10 mouse cellular contexts compared by ENCODE assay signal in genomic region chr2:26182646-26183045, GRCm38 (mm10). TPM values are rescaled to one million over a fixed set of nuclear protein-coding genes. Genes with fewer than 3 reads are reported as not detected.
DNase-seq lines count a peak whose midpoint lies in the region; ATAC-seq and TF ChIP-seq lines count a peak whose summit lies in the region.
"Had no signal": no experiment of that assay in that cellular context is flagged by ENCODE, and none has a peak within 500 bp of the region (broad histone marks: within the 10 kb centered on the region; RNA-seq: fewer than 3 reads in every experiment).

No protein-coding gene starts in this region.

- no peak for TF ChIP-seq EP300 in liver, embryonic 14.5 days (IDR thresholded peaks at IDR 0.05; ENCODE audit: low read depth)

- no peaks in the 10 kb centered on the region for H3K9me3 ChIP-seq in kidney, embryonic 14.5 days (ENCODE audit: control insufficient read depth, low read length)
- H3K9me3 ChIP-seq in liver, embryonic 14.5 days (ENCODE audit: control insufficient read depth, low read length): no peaks in the 10 kb centered on the region
- H3K9me3 ChIP-seq: embryonic facial prominence, embryonic 15.5 days; lung, embryonic 15.5 days had no signal

- no peak for TF ChIP-seq POLR2A in small intestine, adult 2 months (IDR thresholded peaks at IDR 0.05; ENCODE audit: low read depth, low read length)

- DNase-seq in kidney, adult 18-20 months: peak; percentile 53
- DNase-seq in CD4-positive helper T cell, adult 2 months (ENCODE audit: low read depth, low spot score): peak; percentile 15
- peak; percentile 43 for DNase-seq in ZHBTc4 (ENCODE audit: low read depth, low spot score)
- peak; percentile 68 for DNase-seq in embryo, embryonic 11 days
- no peak for DNase-seq in liver, embryonic 14.5 days (ENCODE audit: low read depth in 3 of 3, low spot score in 3 of 3)
- DNase-seq in frontal cortex, postnatal 36 days (ENCODE audit: low spot score in 2 of 2): no peak

- no peak overlapping the region for H3K9ac ChIP-seq in kidney, embryonic 14.5 days (ENCODE audit: low read depth, low read length)
- H3K9ac ChIP-seq in liver, embryonic 14.5 days (replicated peaks): no peak overlapping the region
- H3K9ac ChIP-seq: embryonic facial prominence, embryonic 15.5 days; lung, embryonic 15.5 days had no signal

- no peaks in the 10 kb centered on the region for H3K4me1 ChIP-seq in kidney, embryonic 14.5 days (ENCODE audit: control insufficient read depth, insufficient read depth, low read length)
- H3K4me1 ChIP-seq in liver, embryonic 14.5 days (replicated peaks; ENCODE audit: control insufficient read depth in 2 of 2, insufficient read depth in 2 of 2, low read length in 1 of 2): peaks cover 0 to 3% of the 10 kb centered on the region in 2 experiments; a peak in 2 of 4 replicates
- H3K4me1 ChIP-seq in small intestine, adult 2 months (ENCODE audit: control insufficient read depth, insufficient read depth, insufficient read length, low read length): no peaks in the 10 kb centered on the region
- H3K4me1 ChIP-seq: lung, embryonic 15.5 days had no signal

- 18% methylated on average over 6 of the region's 6 CpGs for WGBS in kidney, embryonic 14.5 days
- WGBS in liver, embryonic 14.5 days (ENCODE audit: insufficient replicate concordance): 14% methylated on average over 6 of the region's 6 CpGs
- 26% methylated on average over 6 of the region's 6 CpGs for WGBS in small intestine, adult 2 months

- H3K4me2 ChIP-seq in kidney, embryonic 14.5 days (replicated peaks; ENCODE audit: low read depth, low read length): no peak overlapping the region
- H3K4me2 ChIP-seq in liver, embryonic 14.5 days (ENCODE audit: low read depth): no peak overlapping the region
- H3K4me2 ChIP-seq: embryonic facial prominence, embryonic 15.5 days; lung, embryonic 15.5 days had no signal

- H3K36me3 ChIP-seq in kidney, embryonic 14.5 days (ENCODE audit: control insufficient read depth, insufficient read depth, low read length): no peaks in the 10 kb centered on the region
- no peaks in the 10 kb centered on the region for H3K36me3 ChIP-seq in liver, embryonic 14.5 days (replicated peaks; ENCODE audit: control insufficient read depth, insufficient read depth, low read depth)
- H3K36me3 ChIP-seq in small intestine, adult 2 months (ENCODE audit: control insufficient read depth, insufficient read depth, low read length): no peaks in the 10 kb centered on the region
- H3K36me3 ChIP-seq: embryonic facial prominence, embryonic 15.5 days; lung, embryonic 15.5 days had no signal

- no peak for ATAC-seq in kidney, embryonic 14.5 days (ENCODE audit: low FRiP score, low TSS enrichment)
- no peak for ATAC-seq in liver, embryonic 14.5 days (ENCODE audit: insufficient read depth)

- H3K27me3 ChIP-seq in kidney, embryonic 14.5 days (ENCODE audit: control insufficient read depth, insufficient read depth, low read length): peaks cover 2% of the 10 kb centered on the region; the same call in 1 of the 2 replicates
- no peaks in the 10 kb centered on the region for H3K27me3 ChIP-seq in liver, embryonic 14.5 days (ENCODE audit: control insufficient read depth, insufficient read depth, low read length)
- H3K27me3 ChIP-seq in small intestine, adult 2 months (ENCODE audit: control insufficient read depth, insufficient read depth, low read length): no peaks in the 10 kb centered on the region

- no peak overlapping the region for H3K27ac ChIP-seq in kidney, embryonic 14.5 days (ENCODE audit: low read depth, low read length)
- H3K27ac ChIP-seq in liver, embryonic 14.5 days: no peak overlapping the region
- no peak overlapping the region for H3K27ac ChIP-seq in small intestine, adult 2 months (ENCODE audit: insufficient read depth, low read depth, low read length)
- H3K27ac ChIP-seq: embryonic facial prominence, embryonic 15.5 days; lung, embryonic 15.5 days had no signal

- H3K4me3 ChIP-seq in kidney, embryonic 14.5 days (ENCODE audit: low read length): no peak overlapping the region
- H3K4me3 ChIP-seq in liver, embryonic 14.5 days (ENCODE audit: insufficient read depth in 1 of 2, low read depth in 2 of 2, low read length in 2 of 2): no peak overlapping the region
- no peak overlapping the region for H3K4me3 ChIP-seq in small intestine, adult 2 months (ENCODE audit: low read depth, low read length)
- H3K4me3 ChIP-seq: embryonic facial prominence, embryonic 15.5 days; lung, embryonic 15.5 days had no signal

- TF ChIP-seq CTCF in liver, embryonic 14.5 days (IDR thresholded peaks at IDR 0.05; ENCODE audit: low read depth): peak; percentile 80
- TF ChIP-seq CTCF in small intestine, adult 2 months (IDR thresholded peaks at IDR 0.05; ENCODE audit: extremely low read depth, insufficient read length, insufficient replicate concordance, low read depth, low read length): peak; percentile 66; the same call in 1 of the 2 replicates

RNA-seq across cellular contexts. Expression of gene Lhx3, which starts 25.4 kb away (rescaled TPM):
- not detected in 2 replicates for polyA plus RNA-seq in kidney, embryonic 14.5 days (2014; fragmentation: Nextera tagmentation; extraction: Ambion mirVana)
- 0.02 TPM in 1 of 2 replicates, not detected in the other for polyA plus RNA-seq in liver, embryonic 14.5 days (2012; rRNA removed)
- not detected in 2 replicates for polyA plus RNA-seq in liver, embryonic 14.5 days (2014; fragmentation: Nextera tagmentation; extraction: Ambion mirVana)
- 0.13 TPM in 1 of 2 replicates, not detected in the other for polyA plus RNA-seq in small intestine, adult 2 months (2012; rRNA removed)
- polyA plus RNA-seq: lung, embryonic 15.5 days had no signal

RNA-seq across cellular contexts. Expression of gene Qsox2, which starts 54.7 kb away (rescaled TPM):
- polyA plus RNA-seq in kidney, embryonic 14.5 days (2014; fragmentation: Nextera tagmentation; extraction: Ambion mirVana): 10.0 and 19.0 TPM in 2 replicates
- 4.5 and 4.7 TPM in 2 replicates for polyA plus RNA-seq in liver, embryonic 14.5 days (2012; rRNA removed)
- polyA plus RNA-seq in liver, embryonic 14.5 days (2014; fragmentation: Nextera tagmentation; extraction: Ambion mirVana): 3.8 and 4.3 TPM in 2 replicates
- 10.9 TPM in 2 replicates for polyA plus RNA-seq in small intestine, adult 2 months (2012; rRNA removed)

RNA-seq across cellular contexts. Expression of gene Nacc2, which starts 59.6 kb away (rescaled TPM):
- polyA plus RNA-seq in kidney, embryonic 14.5 days (2014; fragmentation: Nextera tagmentation; extraction: Ambion mirVana): 3.7 and 6.6 TPM in 2 replicates
- polyA plus RNA-seq in liver, embryonic 14.5 days (2012; rRNA removed): 1.4 TPM in 2 replicates
- polyA plus RNA-seq in liver, embryonic 14.5 days (2014; fragmentation: Nextera tagmentation; extraction: Ambion mirVana): 2.4 and 3.1 TPM in 2 replicates
- polyA plus RNA-seq in small intestine, adult 2 months (2012; rRNA removed): 45.4 and 51.2 TPM in 2 replicates

Comparison
In these comparisons a context has a peak if more than half of its experiments do, and no peak if none do; other contexts are left out.
1. DNase-seq: peak in kidney, adult 18-20 months (single experiment), CD4-positive helper T cell, adult 2 months (single experiment), ZHBTc4 (single experiment) and embryo, embryonic 11 days (single experiment); none in liver, embryonic 14.5 days (0 of 3) and frontal cortex, postnatal 36 days (0 of 2).